ENCODE assay signal across 12 mouse cellular contexts in genomic region chr10:120666202-120666860, GRCm38 (mm10).
A peak's percentile ranks its signal among the peaks of the same experiment; 100 is the strongest.
DNase-seq lines count a peak whose midpoint lies in the region; ATAC-seq and TF ChIP-seq lines count a peak whose summit lies in the region.
"Had no signal": no experiment of that assay in that cellular context is flagged by ENCODE, and none has a peak within 500 bp of the region (broad histone marks: within the 10 kb centered on the region; RNA-seq: fewer than 3 reads in every experiment).

No protein-coding gene starts in this region.

- no peak overlapping the region for H3K9ac ChIP-seq in heart, embryonic 14.5 days (ENCODE audit: low read length)
- H3K9ac ChIP-seq: liver, embryonic 12.5 days; midbrain, embryonic 13.5 days had no signal

- no peak for TF ChIP-seq CTCF in bone marrow macrophage, adult 2 months (IDR thresholded peaks at IDR 0.05; ENCODE audit: low read depth, low read length)

- ATAC-seq in heart, embryonic 14.5 days (ENCODE audit: insufficient number of reproducible peaks, insufficient read depth, low FRiP score, low read depth): no peak
- ATAC-seq in monocyte, adult 5-6 weeks (replicated peaks; ENCODE audit: insufficient number of reproducible peaks, low FRiP score, low TSS enrichment, poor library complexity, severe bottlenecking): no peak
- ATAC-seq: activated CD4-positive, CD25-positive, alpha-beta regulatory T cell, adult 4 months; liver, embryonic 12.5 days; midbrain, embryonic 13.5 days had no signal

- 0 out of 4 replicates have a peak overlapping the region, but pooled peaks have one; percentile 20 to 59 for H3K27ac ChIP-seq in heart, embryonic 14.5 days (replicated peaks in 1 of 2; ENCODE audit: control insufficient read depth in 1 of 2, insufficient read depth in 1 of 2, low read depth in 2 of 2, low read length in 2 of 2)
- no peak overlapping the region for H3K27ac ChIP-seq in heart, embryonic 10.5 days
- H3K27ac ChIP-seq in bone marrow macrophage, adult 2 months (ENCODE audit: insufficient read depth, low read depth, low read length): peak overlapping the region; percentile 81
- H3K27ac ChIP-seq in limb, embryonic 10.5 days: 0 out of 2 replicates have a peak overlapping the region, but pooled peaks have one; percentile 38
- H3K27ac ChIP-seq: liver, embryonic 12.5 days; midbrain, embryonic 13.5 days had no signal

- DNase-seq in heart, embryonic 10.5 days (ENCODE audit: low spot score): no peak
- peak; percentile 81 to 82 for DNase-seq in cerebellum, postnatal 10 days
- DNase-seq in limb, embryonic 10.5 days (ENCODE audit: low spot score): no peak
- no peak for DNase-seq in layer of hippocampus, adult 8-10 months (ENCODE audit: low spot score in 2 of 2)
- DNase-seq in urinary bladder, adult 2 months (ENCODE audit: low spot score): no peak

- no peaks in the 10 kb centered on the region for H3K36me3 ChIP-seq in heart, embryonic 14.5 days (ENCODE audit: control insufficient read depth, insufficient read depth, low read length)
- no peaks in the 10 kb centered on the region for H3K36me3 ChIP-seq in heart, embryonic 10.5 days
- no peaks in the 10 kb centered on the region for H3K36me3 ChIP-seq in limb, embryonic 10.5 days
- H3K36me3 ChIP-seq: G1E; liver, embryonic 12.5 days; midbrain, embryonic 13.5 days had no signal

- no peaks in the 10 kb centered on the region for H3K27me3 ChIP-seq in heart, embryonic 14.5 days (ENCODE audit: control insufficient read depth, insufficient read depth, low read length)
- H3K27me3 ChIP-seq in heart, embryonic 10.5 days (ENCODE audit: insufficient read depth, poor library complexity, severe bottlenecking): no peaks in the 10 kb centered on the region
- H3K27me3 ChIP-seq in limb, embryonic 10.5 days (ENCODE audit: low read depth, poor library complexity, severe bottlenecking): no peaks in the 10 kb centered on the region
- H3K27me3 ChIP-seq: liver, embryonic 12.5 days; midbrain, embryonic 13.5 days had no signal

- 84% methylated on average over 7 of the region's 7 CpGs for WGBS in heart, embryonic 14.5 days
- 86% methylated on average over 7 of the region's 7 CpGs for WGBS in heart, embryonic 10.5 days
- 92% methylated on average over 7 of the region's 7 CpGs for WGBS in limb, embryonic 10.5 days

- no peak overlapping the region for H3K4me2 ChIP-seq in heart, embryonic 14.5 days (ENCODE audit: low read length)
- H3K4me2 ChIP-seq: liver, embryonic 12.5 days; midbrain, embryonic 13.5 days had no signal

- H3K4me1 ChIP-seq in heart, embryonic 14.5 days (ENCODE audit: control insufficient read depth in 2 of 2, insufficient read depth in 2 of 2, low read length in 2 of 2): peaks cover 0 to 2% of the 10 kb centered on the region in 2 experiments; a peak in 1 of 4 replicates
- H3K4me1 ChIP-seq in heart, embryonic 10.5 days: peaks cover 3% of the 10 kb centered on the region; the same call in 1 of the 2 replicates
- H3K4me1 ChIP-seq in bone marrow macrophage, adult 2 months (ENCODE audit: control insufficient read depth, insufficient read depth, low read length): peaks cover 23% of the 10 kb centered on the region
- peaks cover 22% of the 10 kb centered on the region for H3K4me1 ChIP-seq in limb, embryonic 10.5 days
- H3K4me1 ChIP-seq: liver, embryonic 12.5 days; midbrain, embryonic 13.5 days had no signal

- no peak for TF ChIP-seq POLR2A in bone marrow macrophage, adult 2 months (IDR thresholded peaks at IDR 0.05; ENCODE audit: borderline replicate concordance, low read depth, low read length)

- H3K9me3 ChIP-seq in heart, embryonic 14.5 days (ENCODE audit: control insufficient read depth, low read length): no peaks in the 10 kb centered on the region
- H3K9me3 ChIP-seq in heart, embryonic 10.5 days: no peaks in the 10 kb centered on the region
- no peaks in the 10 kb centered on the region for H3K9me3 ChIP-seq in limb, embryonic 10.5 days (replicated peaks)
- H3K9me3 ChIP-seq: liver, embryonic 12.5 days; midbrain, embryonic 13.5 days had no signal

- H3K4me3 ChIP-seq in heart, embryonic 14.5 days (ENCODE audit: control insufficient read depth in 1 of 2, insufficient read depth in 1 of 2, low read depth in 1 of 2, low read length in 2 of 2): no peak overlapping the region
- no peak overlapping the region for H3K4me3 ChIP-seq in heart, embryonic 10.5 days
- H3K4me3 ChIP-seq in bone marrow macrophage, adult 2 months (ENCODE audit: insufficient read depth, low read length): peak overlapping the region; percentile 31
- no peak overlapping the region for H3K4me3 ChIP-seq in limb, embryonic 10.5 days
- H3K4me3 ChIP-seq: liver, embryonic 12.5 days; midbrain, embryonic 13.5 days had no signal

Comparison
In these comparisons a context has a peak if more than half of its experiments do, and no peak if none do; other contexts are left out.
1. DNase-seq: peak in cerebellum, postnatal 10 days (2 of 2); none in heart, embryonic 10.5 days (single experiment), limb, embryonic 10.5 days (single experiment), layer of hippocampus, adult 8-10 months (0 of 2) and urinary bladder, adult 2 months (single experiment).